Mouse (Mus musculus) testis, adult 2 months (tissue): ENCODE measurements around the gene Trem2.

Experiments used
- CTCF ChIP-seq: fragments of 200-500 bp; IDR thresholded peaks from 2 replicates; pipeline ENCODE4 v1.5.1; 2012; ENCODE audit warnings: low read depth, mild to moderate bottlenecking, inconsistent platforms, low read length, moderate library complexity; ENCODE audit not compliant: control insufficient read depth, insufficient read depth, insufficient replicate concordance
- POLR2A ChIP-seq: fragments of 200-500 bp; IDR thresholded peaks from 2 replicates; pipeline ENCODE4 v1.6.1; 2012; ENCODE audit warnings: low read depth, mild to moderate bottlenecking, inconsistent platforms, low read length, moderate library complexity; ENCODE audit not compliant: control insufficient read depth

DNA sequence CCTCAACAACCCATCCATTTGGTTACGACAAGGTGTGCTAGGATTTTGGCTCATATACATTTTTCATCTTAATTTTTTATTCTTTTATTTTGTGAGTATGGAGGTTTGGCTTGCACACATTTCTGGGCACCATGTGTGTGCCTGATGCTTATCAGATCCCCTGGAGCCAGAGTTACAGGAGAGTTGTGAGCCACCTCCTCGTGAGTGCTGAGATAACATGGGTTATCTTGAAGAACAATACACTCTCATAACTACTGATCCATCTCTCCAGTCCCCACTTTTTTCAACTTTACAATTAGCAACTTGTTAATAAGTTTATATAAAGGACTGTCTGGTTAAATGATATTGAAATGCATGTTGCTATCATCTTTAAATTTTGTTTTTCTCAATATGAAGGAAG lies 24.9 kb upstream of the Trem2 start:
- TF ChIP-seq CTCF, result no peak
- TF ChIP-seq POLR2A, result no peak
